Mouse (Mus musculus) hindbrain, embryonic 15.5 days (tissue): ENCODE measurements around the gene Ugt1a9. TPM values are rescaled to one million over a fixed set of nuclear protein-coding genes. Genes with fewer than 3 reads are reported as not detected.

Experiments used
- ATAC-seq: fragments of 200-750 bp; cut with Nextera tagmentation; 2 replicates; pipeline ENCODE4 v1.8.0; 2017; ENCODE audit warnings: low read depth, moderate number of reproducible peaks, moderate TSS enrichment; ENCODE audit not compliant: low FRiP score
- H3K27ac ChIP-seq: fragments of 300-500 bp; sonication (generic); replicated peaks from 2 replicates; pipeline ENCODE4 v1.5.1; 2015; ENCODE audit warnings: mild to moderate bottlenecking, inconsistent platforms
- H3K27me3 ChIP-seq: fragments of 300-500 bp; sonication (generic); 2 replicates; pipeline ENCODE4 v1.6.1; 2015; ENCODE audit warnings: control low read depth, inconsistent platforms
- H3K36me3 ChIP-seq: fragments of 300-500 bp; sonication (generic); 2 replicates; pipeline ENCODE4 v1.6.1; 2015; ENCODE audit warnings: control low read depth, inconsistent platforms
- H3K4me1 ChIP-seq: fragments of 300-500 bp; sonication (generic); replicated peaks from 2 replicates; pipeline ENCODE4 v1.6.1; 2015; ENCODE audit warnings: control low read depth, inconsistent platforms
- H3K4me2 ChIP-seq: fragments of 300-500 bp; sonication (generic); 2 replicates; pipeline ENCODE4 v1.6.1; 2015; ENCODE audit warnings: moderate library complexity, mild to moderate bottlenecking, inconsistent platforms
- H3K4me3 ChIP-seq: fragments of 300-500 bp; sonication (generic); 2 replicates; pipeline ENCODE4 v1.5.1; 2015; ENCODE audit warnings: mild to moderate bottlenecking, inconsistent platforms
- H3K9ac ChIP-seq: fragments of 300-500 bp; sonication (generic); 2 replicates; pipeline ENCODE4 v1.6.1; 2015; ENCODE audit warnings: inconsistent platforms
- H3K9me3 ChIP-seq: fragments of 300-500 bp; sonication (generic); 2 replicates; pipeline ENCODE4 v1.6.1; 2016; ENCODE audit warnings: control low read depth, inconsistent platforms
- WGBS: fragments of 180-500 bp; shearing (Covaris S2); methylation state at CpG from one replicate; pipeline ENCODE4 v1.1.7; 2015; 5-methylcytosine and 5-hydroxymethylcytosine counted together
- polyA plus RNA-seq: library from polyadenylated mRNA; unstranded; fragments of >200 nt; fragmentation: Nextera tagmentation; extraction: Ambion mirVana; gene quantifications from 2 replicates; pipeline ENCODE4 v1.2.1, GENCODE M21; 2015

The Ugt1a9 gene
- polyA plus RNA-seq, 1 experiment from 2014 or later = not detected

DNA sequence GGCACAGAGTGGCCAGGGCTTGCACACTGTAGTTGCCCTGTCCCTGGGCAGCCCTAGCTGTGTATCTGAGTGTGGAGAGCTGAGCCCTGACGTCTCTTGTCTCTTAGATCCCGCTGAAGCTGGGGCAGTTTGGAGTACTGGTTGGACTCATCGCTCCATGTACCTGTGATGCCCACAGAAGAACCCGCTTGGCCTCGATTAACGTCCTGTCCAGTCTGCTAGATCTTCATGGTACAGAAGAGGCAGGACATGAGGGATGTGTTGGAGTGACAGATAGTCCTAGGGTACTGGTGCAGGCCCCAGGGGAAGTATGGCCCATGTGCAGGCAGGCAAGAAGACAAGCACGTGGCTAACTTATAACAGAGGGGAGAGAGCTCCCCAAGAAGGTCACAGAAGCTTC lies 179.0 kb downstream of the Ugt1a9 start:
- no peak for ATAC-seq
- Histone ChIP-seq H3K4me3 (no peak overlapping the region), H3K4me1 (no peaks in the 10 kb centered on the region), H3K9ac (no peak overlapping the region), H3K4me2 (no peak overlapping the region), H3K9me3 (peaks cover 78% of the 10 kb centered on the region), H3K27ac (no peak overlapping the region), H3K36me3 (no peaks in the 10 kb centered on the region), H3K27me3 (no peaks in the 10 kb centered on the region)
- WGBS = 81% methylated on average over 7 of the region's 7 CpGs

DNA sequence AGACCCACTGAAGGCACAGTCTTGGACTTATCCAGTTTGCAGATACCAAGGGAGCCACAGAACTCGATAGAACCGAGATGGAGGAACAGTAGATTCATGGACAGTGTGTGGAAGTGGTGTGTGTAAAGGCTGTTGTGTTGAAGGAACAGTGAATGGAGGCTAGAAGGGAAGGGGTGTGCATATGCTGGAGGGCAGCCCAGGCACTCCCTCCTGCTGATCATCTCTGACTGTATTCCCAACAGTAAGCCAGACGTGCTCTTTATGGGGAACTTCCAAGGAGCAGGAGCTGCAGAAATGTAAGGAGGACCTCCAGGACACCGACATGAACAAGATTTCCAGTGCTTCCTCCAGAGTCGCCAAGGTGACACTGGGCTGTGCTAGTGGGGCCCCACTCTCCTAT lies 179.4 kb downstream of the Ugt1a9 start:
- no peak overlapping the region for H3K9ac ChIP-seq
- no peak overlapping the region for H3K4me2 ChIP-seq
- H3K27me3 ChIP-seq = no peaks in the 10 kb centered on the region
- H3K4me3 ChIP-seq = no peak overlapping the region
- no peaks in the 10 kb centered on the region for H3K36me3 ChIP-seq
- no peak for ATAC-seq
- peaks cover 78% of the 10 kb centered on the region for H3K9me3 ChIP-seq
- 84% methylated on average over 5 of the region's 5 CpGs for WGBS
- H3K4me1 ChIP-seq = no peaks in the 10 kb centered on the region
- no peak overlapping the region for H3K27ac ChIP-seq

DNA sequence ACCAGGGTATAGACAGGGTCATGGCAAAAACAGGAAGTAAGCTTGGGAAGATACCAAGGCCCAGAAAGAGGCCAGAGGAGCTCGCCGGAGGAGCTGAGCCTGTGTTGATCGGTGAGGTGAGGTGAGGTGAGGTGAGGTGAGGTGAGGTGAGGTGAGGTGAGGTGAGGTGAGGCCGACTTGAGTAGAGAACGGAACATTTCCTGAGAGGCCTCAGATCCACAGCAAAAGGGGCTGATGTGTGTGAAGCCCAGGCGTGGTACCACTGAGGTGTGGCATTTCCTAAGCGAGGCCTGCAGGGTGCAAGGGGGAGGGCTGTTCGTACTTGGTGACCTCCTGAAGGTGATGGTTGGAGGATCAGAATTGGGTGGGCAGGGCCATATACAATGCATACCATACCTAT lies 182.5 kb downstream of the Ugt1a9 start:
- WGBS = 77% methylated on average over 8 of the region's 8 CpGs

DNA sequence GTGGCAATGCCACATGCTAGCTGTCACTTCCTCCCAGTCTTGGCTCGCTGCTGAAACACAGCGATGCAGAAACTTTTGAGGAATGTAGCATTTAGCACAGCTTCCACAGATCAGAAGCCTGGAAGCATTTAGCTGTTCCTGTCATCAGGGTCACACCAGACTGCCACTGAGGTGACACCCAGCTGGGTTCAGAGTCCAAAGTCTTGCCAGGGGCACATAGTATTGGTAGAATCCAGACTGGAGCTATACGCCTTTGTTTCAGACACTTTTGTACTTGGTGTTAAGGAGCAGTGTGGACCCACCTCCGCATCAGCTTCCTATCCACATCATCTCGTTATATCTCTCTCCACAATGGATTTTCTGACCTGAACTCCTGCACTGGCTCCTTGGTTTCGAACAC lies 182.9 kb downstream of the Ugt1a9 start:
- Histone ChIP-seq H3K27me3 (no peaks in the 10 kb centered on the region), H3K27ac (no peak overlapping the region), H3K4me2 (no peak overlapping the region), H3K4me3 (no peak overlapping the region), H3K4me1 (no peaks in the 10 kb centered on the region), H3K9ac (no peak overlapping the region), H3K36me3 (no peaks in the 10 kb centered on the region), H3K9me3 (peaks cover 68% of the 10 kb centered on the region)
- WGBS = 77% methylated on average over 6 of the region's 6 CpGs
- no peak for ATAC-seq

More for the DNA sequence above, 182.5 kb downstream of the Ugt1a9 start:
- Histone ChIP-seq H3K4me3 (no peak overlapping the region), H3K9me3 (peaks cover 72% of the 10 kb centered on the region), H3K9ac (no peak overlapping the region), H3K27ac (no peak overlapping the region), H3K36me3 (no peaks in the 10 kb centered on the region), H3K4me1 (no peaks in the 10 kb centered on the region), H3K27me3 (no peaks in the 10 kb centered on the region), H3K4me2 (no peak overlapping the region)
- ATAC-seq = no peak

DNA sequence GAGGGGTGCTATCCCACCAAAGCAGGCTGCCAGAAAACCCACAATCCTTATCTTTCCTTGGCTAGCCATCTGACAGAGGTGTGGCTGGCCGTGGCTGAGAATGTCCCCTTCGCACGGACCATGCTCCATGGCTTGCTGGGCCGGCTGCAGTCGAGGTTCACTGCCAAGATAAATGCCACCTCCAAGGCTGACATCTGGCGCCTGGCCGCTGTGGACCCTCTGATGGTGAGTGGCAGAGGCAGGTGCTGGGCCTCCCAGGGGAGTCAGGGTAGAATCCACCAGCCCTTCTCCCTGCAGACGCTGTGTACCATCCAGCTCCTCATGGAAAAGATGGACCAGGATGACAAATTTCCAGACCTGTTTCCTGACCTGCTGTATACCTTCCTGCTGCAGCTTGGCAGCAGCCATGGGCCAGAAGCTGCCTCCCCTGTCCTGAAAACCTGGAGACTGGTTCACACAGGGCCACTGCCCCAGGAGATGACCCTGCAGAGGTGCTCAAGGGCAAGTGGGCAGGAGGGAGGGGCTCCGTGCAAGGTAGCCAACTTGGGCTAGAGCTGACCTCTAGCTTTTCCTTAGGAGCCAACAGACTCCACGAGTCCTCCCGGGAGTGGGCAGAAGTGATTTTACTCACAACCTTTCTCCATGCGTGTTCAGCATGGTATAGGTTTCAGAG lies 184.3 kb downstream of the Ugt1a9 start:
- no peak for ATAC-seq
- Histone ChIP-seq H3K27ac (no peak overlapping the region), H3K36me3 (no peaks in the 10 kb centered on the region), H3K4me3 (no peak overlapping the region), H3K9ac (no peak overlapping the region), H3K4me1 (no peaks in the 10 kb centered on the region), H3K4me2 (no peak overlapping the region), H3K27me3 (no peaks in the 10 kb centered on the region), H3K9me3 (peaks cover 54% of the 10 kb centered on the region)
- WGBS = 88% methylated on average over 12 of the region's 12 CpGs

DNA sequence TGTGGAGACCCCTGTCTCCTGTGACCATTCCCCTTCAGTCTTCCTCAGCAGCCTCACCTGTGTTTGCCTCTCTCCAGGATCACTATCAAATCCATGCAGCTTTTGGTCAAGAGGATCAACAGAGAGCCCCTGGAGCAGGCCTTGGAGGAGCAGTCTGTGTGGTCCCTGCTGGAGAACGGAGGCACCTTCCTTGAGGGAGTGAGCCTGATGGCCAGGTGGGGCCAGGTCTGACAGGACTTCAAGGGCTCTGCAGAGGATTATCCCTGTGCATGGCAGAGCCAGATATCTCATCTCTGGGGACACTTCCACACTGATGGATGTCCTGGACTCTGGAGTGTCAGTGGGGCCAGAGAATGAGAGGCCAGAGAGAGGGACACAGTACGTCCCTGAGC lies 184.9 kb downstream of the Ugt1a9 start:
- H3K27me3 ChIP-seq = no peaks in the 10 kb centered on the region
- H3K36me3 ChIP-seq = no peaks in the 10 kb centered on the region
- H3K4me3 ChIP-seq = no peak overlapping the region
- WGBS = 61% methylated on average over 2 of the region's 2 CpGs
- H3K9me3 ChIP-seq = peaks cover 48% of the 10 kb centered on the region
- no peak for ATAC-seq
- H3K4me2 ChIP-seq = no peak overlapping the region
- no peak overlapping the region for H3K9ac ChIP-seq
- no peak overlapping the region for H3K27ac ChIP-seq
- H3K4me1 ChIP-seq = no peaks in the 10 kb centered on the region

DNA sequence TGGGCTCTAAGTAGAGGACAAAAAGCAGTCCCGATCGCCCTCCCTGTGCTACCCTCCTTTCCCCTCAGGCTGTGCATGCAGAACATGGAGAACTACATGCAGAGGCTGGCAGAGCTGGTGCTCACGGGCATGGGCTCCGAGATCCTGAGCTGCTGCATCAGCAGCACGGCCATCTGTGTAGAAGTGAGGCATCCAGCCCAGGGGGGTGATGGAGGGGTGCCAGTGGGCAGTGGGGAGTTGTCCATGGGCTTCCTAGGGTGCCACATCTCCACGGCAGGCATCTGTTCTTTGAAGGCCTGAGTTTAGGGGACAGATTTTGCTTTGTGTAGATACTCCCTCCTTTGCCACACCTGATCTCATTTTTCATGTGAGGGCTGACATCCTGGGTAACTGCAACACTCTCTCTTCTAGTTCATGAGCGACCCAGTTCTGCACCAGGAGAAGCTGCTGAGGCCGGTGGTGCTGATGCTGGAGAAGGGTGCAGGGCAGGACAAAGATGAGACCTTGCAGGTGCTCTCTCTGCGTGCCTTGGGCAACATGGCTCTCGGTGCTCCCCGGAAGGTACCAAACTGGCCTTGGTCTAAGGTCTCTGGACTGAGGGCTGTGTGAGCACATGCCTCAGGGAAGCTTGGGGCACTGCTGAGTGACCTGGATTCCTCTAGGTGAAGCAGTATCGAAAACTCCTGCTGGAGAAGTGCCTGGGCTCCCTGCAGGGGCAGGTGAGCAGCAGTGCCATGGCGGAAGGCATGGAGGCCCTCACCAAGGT lies 185.6 kb downstream of the Ugt1a9 start:
- ATAC-seq = no peak
- 79% methylated on average over 13 of the region's 13 CpGs for WGBS

DNA sequence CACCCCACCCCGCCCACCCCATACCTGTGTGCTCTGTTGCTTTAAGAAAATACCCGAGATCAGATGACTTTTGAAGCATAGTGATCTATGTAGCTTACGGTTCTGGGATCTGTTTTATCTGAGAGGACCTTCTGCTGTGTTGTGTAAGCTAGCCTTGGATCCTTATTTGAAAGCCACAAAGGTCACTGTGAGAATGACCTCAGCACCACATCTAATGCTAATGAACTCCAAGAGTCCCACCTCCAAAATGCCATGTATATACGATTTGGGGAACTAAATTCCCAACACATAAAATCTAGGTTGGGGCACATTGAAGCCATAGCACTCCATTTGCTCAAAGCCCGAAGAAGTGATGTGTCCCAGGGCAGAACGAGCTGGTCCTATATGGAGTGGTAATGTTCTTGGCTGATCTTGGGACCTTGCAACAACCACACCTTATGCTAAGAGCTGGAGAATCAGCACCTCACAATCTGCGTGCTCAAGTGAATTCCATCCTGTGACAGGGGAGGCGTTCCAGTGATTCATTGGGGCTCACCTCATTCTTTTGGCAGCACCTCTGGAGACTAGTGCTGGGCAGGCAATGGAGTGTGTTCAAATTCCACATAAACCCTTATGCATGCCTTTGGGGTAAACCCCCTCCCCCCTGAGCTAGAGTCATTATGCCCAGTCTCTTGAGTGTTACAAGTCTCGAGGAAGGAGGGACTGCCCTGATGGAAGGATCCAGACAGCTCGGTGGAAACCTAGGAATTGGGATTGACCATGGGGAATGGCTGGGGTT lies 186.5 kb downstream of the Ugt1a9 start:
- Histone ChIP-seq H3K4me3 (no peak overlapping the region), H3K4me1 (no peaks in the 10 kb centered on the region), H3K27ac (no peak overlapping the region), H3K27me3 (no peaks in the 10 kb centered on the region), H3K4me2 (no peak overlapping the region), H3K36me3 (peaks cover 9% of the 10 kb centered on the region; the same call in 1 of the 2 replicates), H3K9me3 (peaks cover 38% of the 10 kb centered on the region), H3K9ac (no peak overlapping the region)
- 83% methylated on average over 10 of the region's 10 CpGs for WGBS
- no peak for ATAC-seq

More for the DNA sequence above, 185.6 kb downstream of the Ugt1a9 start:
- no peak overlapping the region for H3K4me2 ChIP-seq
- peaks cover 5% of the 10 kb centered on the region; the same call in 1 of the 2 replicates for H3K36me3 ChIP-seq
- H3K27ac ChIP-seq = no peak overlapping the region
- H3K27me3 ChIP-seq = no peaks in the 10 kb centered on the region
- no peak overlapping the region for H3K4me3 ChIP-seq
- no peak overlapping the region for H3K9ac ChIP-seq
- peaks cover 41% of the 10 kb centered on the region for H3K9me3 ChIP-seq
- H3K4me1 ChIP-seq = no peaks in the 10 kb centered on the region

DNA sequence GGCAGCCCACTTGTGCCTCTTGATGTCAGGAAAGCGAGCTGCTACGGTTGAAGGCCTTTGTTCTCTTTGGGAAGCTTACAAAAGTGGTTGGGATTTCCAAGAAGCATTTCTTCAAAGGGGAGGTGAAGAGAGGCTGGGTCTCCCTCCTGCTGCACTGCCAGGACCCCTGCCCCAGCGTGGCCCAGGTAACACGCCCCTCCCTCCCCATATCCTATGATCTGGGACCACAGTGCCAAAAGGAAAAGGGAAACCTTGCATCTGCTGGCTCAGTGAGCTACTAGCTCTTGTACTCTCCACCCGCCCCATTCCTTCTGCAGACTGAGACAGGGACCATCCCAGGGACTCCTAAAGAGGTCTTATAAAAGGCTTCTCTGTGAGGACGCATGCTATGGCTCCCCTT lies 187.1 kb downstream of the Ugt1a9 start:
- Histone ChIP-seq H3K27ac (no peak overlapping the region), H3K4me3 (no peak overlapping the region), H3K9me3 (peaks cover 33% of the 10 kb centered on the region), H3K4me1 (no peaks in the 10 kb centered on the region), H3K27me3 (no peaks in the 10 kb centered on the region), H3K4me2 (no peak overlapping the region), H3K9ac (no peak overlapping the region), H3K36me3 (peaks cover 13% of the 10 kb centered on the region)
- WGBS = 82% methylated on average over 6 of the region's 6 CpGs
- no peak for ATAC-seq

DNA sequence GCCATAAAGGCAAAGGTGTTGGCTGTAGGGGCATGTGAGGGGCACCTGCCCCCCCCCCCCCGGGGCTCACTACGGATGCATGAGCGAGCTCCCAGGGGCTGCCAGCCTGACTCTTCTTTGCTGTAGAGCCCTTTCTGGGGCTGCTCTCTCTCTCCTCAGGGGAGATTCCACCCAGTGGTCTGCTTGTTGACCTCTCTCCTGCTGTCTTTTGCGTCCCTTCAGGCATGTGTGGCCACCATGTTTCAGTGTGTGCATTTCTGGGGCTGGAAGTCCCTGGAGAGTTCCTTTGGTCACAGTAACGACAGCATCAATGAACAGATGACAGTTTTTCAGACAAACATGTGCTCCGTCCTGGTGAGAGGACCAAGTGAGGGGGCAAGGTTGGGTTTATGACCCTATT lies 187.8 kb downstream of the Ugt1a9 start:
- Histone ChIP-seq H3K4me3 (no peak overlapping the region), H3K27me3 (no peaks in the 10 kb centered on the region), H3K4me1 (no peaks in the 10 kb centered on the region), H3K36me3 (peaks cover 20% of the 10 kb centered on the region), H3K4me2 (no peak overlapping the region), H3K9ac (no peak overlapping the region), H3K27ac (no peak overlapping the region), H3K9me3 (peaks cover 29% of the 10 kb centered on the region)
- 64% methylated on average over 6 of the region's 6 CpGs for WGBS
- ATAC-seq = no peak

DNA sequence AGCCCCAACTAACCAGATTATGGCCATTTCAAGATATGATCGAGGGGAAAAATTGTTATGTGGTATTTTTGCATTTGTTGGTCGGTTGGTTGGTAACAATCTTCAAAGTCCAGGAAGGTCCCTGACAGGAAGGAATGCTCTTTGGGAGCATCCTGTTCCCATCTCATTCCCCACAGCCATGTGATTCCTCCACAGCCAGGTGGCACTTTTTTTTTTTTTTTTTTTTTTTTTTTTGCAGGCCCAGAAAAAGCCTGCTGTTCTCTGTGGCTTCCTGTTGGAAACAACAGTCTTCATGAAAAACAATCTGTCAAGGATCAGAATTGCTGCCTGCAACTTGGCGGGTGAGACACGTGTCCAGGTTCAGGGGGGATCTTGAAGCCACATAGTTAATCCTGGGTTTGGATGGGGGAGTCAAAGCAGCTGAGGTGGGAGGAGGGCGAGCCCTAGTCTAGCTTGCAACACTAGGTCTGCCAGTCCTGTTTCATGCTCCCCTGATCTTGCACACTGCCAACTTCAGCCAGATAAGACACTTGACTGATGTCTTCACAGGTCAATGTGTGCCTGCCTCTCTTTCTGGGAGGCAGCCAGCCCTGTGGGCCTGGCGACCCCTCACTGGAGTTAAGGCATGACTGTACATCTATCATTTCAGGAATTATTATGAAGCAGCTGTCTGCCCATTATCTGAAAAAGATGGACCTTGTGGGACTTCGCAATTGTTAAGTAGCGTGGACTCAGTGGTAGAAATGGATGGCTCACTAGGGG lies 188.5 kb downstream of the Ugt1a9 start:
- no peak overlapping the region for H3K9ac ChIP-seq

More for the DNA sequence above, 188.5 kb downstream of the Ugt1a9 start:
- WGBS = 77% methylated on average over 8 of the region's 8 CpGs
- Histone ChIP-seq H3K4me1 (no peaks in the 10 kb centered on the region), H3K27me3 (no peaks in the 10 kb centered on the region), H3K27ac (no peak overlapping the region), H3K4me3 (no peak overlapping the region), H3K9me3 (peaks cover 25% of the 10 kb centered on the region), H3K4me2 (no peak overlapping the region), H3K36me3 (peaks cover 27% of the 10 kb centered on the region)
- peak; percentile 6; the same call in 1 of the 2 replicates for ATAC-seq
